Mouse (Mus musculus): ENCODE results near the gene Olfr519. TPM values are rescaled to one million over a fixed set of nuclear protein-coding genes. Genes with fewer than 3 reads are reported as not detected.
A peak's percentile ranks its signal among the peaks of the same experiment; 100 is the strongest.

Olfr519 gene
- not detected in 2 replicates for polyA plus RNA-seq (2014; fragmentation: Nextera tagmentation; extraction: Ambion mirVana)

- Histone ChIP-seq H3K27ac (ENCODE audit: low read depth, low read length) (no peak within 1 kb of the TSS), H3K4me1 (ENCODE audit: control insufficient read depth, insufficient read depth, low read length) (no peaks in the 10 kb centered on the region), H3K27me3 (ENCODE audit: control insufficient read depth, insufficient read depth, low read length) (no peaks in the 10 kb centered on the region), H3K4me3 (ENCODE audit: low read depth, low read length) (no peak within 1 kb of the TSS), H3K4me2 (no peak within 1 kb of the TSS), H3K9ac (ENCODE audit: low read length) (no peak within 1 kb of the TSS), H3K36me3 (ENCODE audit: control insufficient read depth, insufficient read depth, low read length) (no peaks in the 10 kb centered on the region), H3K9me3 (ENCODE audit: control insufficient read depth, low read length) (no peaks in the 10 kb centered on the region)
- ATAC-seq (ENCODE audit: low FRiP score) (no peak), DNase-seq (ENCODE audit: low spot score, missing footprints) (no peak)
- WGBS = 78% methylated on average over 5 of the region's 5 CpGs
Observed at GRCm38 (mm10) chr7:108894320-108894719, at the start of gene Olfr519. Gene Olfr519, minus strand, starts transcription at chr7:108894420.

GRCm38 (mm10) chr7:108944002-108944401, 49.8 kb upstream of the Olfr519 start:
- DNase-seq (ENCODE audit: low spot score, missing footprints) = peak; percentile 93
- H3K27ac ChIP-seq (ENCODE audit: low read depth, low read length) = no peak overlapping the region
- ATAC-seq (ENCODE audit: low FRiP score) = peak; percentile 63

GRCm38 (mm10) chr7:108941466-108941865, 47.2 kb upstream of the Olfr519 start:
- Histone ChIP-seq H3K4me2 (no peak overlapping the region), H3K27ac (ENCODE audit: low read depth, low read length) (no peak overlapping the region), H3K4me1 (ENCODE audit: control insufficient read depth, insufficient read depth, low read length) (no peaks in the 10 kb centered on the region), H3K9me3 (ENCODE audit: control insufficient read depth, low read length) (no peaks in the 10 kb centered on the region), H3K4me3 (ENCODE audit: low read depth, low read length) (no peak overlapping the region), H3K27me3 (ENCODE audit: control insufficient read depth, insufficient read depth, low read length) (no peaks in the 10 kb centered on the region), H3K36me3 (ENCODE audit: control insufficient read depth, insufficient read depth, low read length) (peaks cover 30% of the 10 kb centered on the region), H3K9ac (ENCODE audit: low read length) (no peak overlapping the region)
- ATAC-seq (ENCODE audit: low FRiP score) (no peak), DNase-seq (ENCODE audit: low spot score, missing footprints) (no peak)
- WGBS = 91% methylated on average over 9 of the region's 9 CpGs

More at GRCm38 (mm10) chr7:108944002-108944401, 49.8 kb upstream of the Olfr519 start:
- no peaks in the 10 kb centered on the region for H3K4me1 ChIP-seq (ENCODE audit: control insufficient read depth, insufficient read depth, low read length)
- no peak overlapping the region for H3K4me3 ChIP-seq (ENCODE audit: low read depth, low read length)
- 2% methylated on average over 2 of the region's 2 CpGs for WGBS
- H3K27me3 ChIP-seq (ENCODE audit: control insufficient read depth, insufficient read depth, low read length) = no peaks in the 10 kb centered on the region
- H3K36me3 ChIP-seq (ENCODE audit: control insufficient read depth, insufficient read depth, low read length) = peaks cover 18% of the 10 kb centered on the region
- H3K4me2 ChIP-seq = no peak overlapping the region
- no peak overlapping the region for H3K9ac ChIP-seq (ENCODE audit: low read length)
- no peaks in the 10 kb centered on the region for H3K9me3 ChIP-seq (ENCODE audit: control insufficient read depth, low read length)

- H3K36me3 ChIP-seq (ENCODE audit: control insufficient read depth, insufficient read depth, low read length) = peaks cover 26% of the 10 kb centered on the region
- no peak overlapping the region for H3K4me2 ChIP-seq
- H3K9me3 ChIP-seq (ENCODE audit: control insufficient read depth, low read length) = no peaks in the 10 kb centered on the region
- peaks cover 7% of the 10 kb centered on the region for H3K4me1 ChIP-seq (ENCODE audit: control insufficient read depth, insufficient read depth, low read length)
- H3K27me3 ChIP-seq (ENCODE audit: control insufficient read depth, insufficient read depth, low read length) = no peaks in the 10 kb centered on the region
- no peak overlapping the region for H3K27ac ChIP-seq (ENCODE audit: low read depth, low read length)
- H3K9ac ChIP-seq (ENCODE audit: low read length) = no peak overlapping the region
- WGBS = 96% methylated on average over 4 of the region's 4 CpGs
- ATAC-seq (ENCODE audit: low FRiP score) = no peak
- no peak overlapping the region for H3K4me3 ChIP-seq (ENCODE audit: low read depth, low read length)
- DNase-seq (ENCODE audit: low spot score, missing footprints) = no peak
Observed at GRCm38 (mm10) chr7:108936591-108936990, 42.4 kb upstream of the Olfr519 start.

GRCm38 (mm10) chr7:108935411-108935810, 41.2 kb upstream of the Olfr519 start:
- Histone ChIP-seq H3K4me2 (peak overlapping the region; percentile 84), H3K27me3 (ENCODE audit: control insufficient read depth, insufficient read depth, low read length) (no peaks in the 10 kb centered on the region), H3K4me1 (ENCODE audit: control insufficient read depth, insufficient read depth, low read length) (peaks cover 7% of the 10 kb centered on the region), H3K27ac (ENCODE audit: low read depth, low read length) (no peak overlapping the region), H3K36me3 (ENCODE audit: control insufficient read depth, insufficient read depth, low read length) (peaks cover 21% of the 10 kb centered on the region), H3K9me3 (ENCODE audit: control insufficient read depth, low read length) (no peaks in the 10 kb centered on the region), H3K4me3 (ENCODE audit: low read depth, low read length) (peak overlapping the region; percentile 99), H3K9ac (ENCODE audit: low read length) (peak overlapping the region; percentile 97)
- 88% methylated on average over 7 of the region's 7 CpGs for WGBS
- DNase-seq (ENCODE audit: low spot score, missing footprints) = no peak
- ATAC-seq (ENCODE audit: low FRiP score) = no peak

GRCm38 (mm10) chr7:108934836-108935235, 40.6 kb upstream of the Olfr519 start:
- H3K27ac ChIP-seq (ENCODE audit: low read depth, low read length) = no peak overlapping the region
- peaks cover 17% of the 10 kb centered on the region for H3K36me3 ChIP-seq (ENCODE audit: control insufficient read depth, insufficient read depth, low read length)
- peak overlapping the region; percentile 99 for H3K4me3 ChIP-seq (ENCODE audit: low read depth, low read length)
- WGBS = 12% methylated on average over 8 of the region's 8 CpGs
- no peaks in the 10 kb centered on the region for H3K9me3 ChIP-seq (ENCODE audit: control insufficient read depth, low read length)
- ATAC-seq (ENCODE audit: low FRiP score) (0 out of 2 replicates have a peak, but pooled peaks have one; percentile 2), DNase-seq (ENCODE audit: low spot score, missing footprints) (no peak)
- peak overlapping the region; percentile 97 for H3K9ac ChIP-seq (ENCODE audit: low read length)
- peaks cover 7% of the 10 kb centered on the region for H3K4me1 ChIP-seq (ENCODE audit: control insufficient read depth, insufficient read depth, low read length)
- no peaks in the 10 kb centered on the region for H3K27me3 ChIP-seq (ENCODE audit: control insufficient read depth, insufficient read depth, low read length)
- H3K4me2 ChIP-seq = peak overlapping the region; percentile 84

- H3K9me3 ChIP-seq (ENCODE audit: control insufficient read depth, low read length) = no peaks in the 10 kb centered on the region
- DNase-seq (ENCODE audit: low spot score, missing footprints) = peak; percentile 99
- WGBS = 2% methylated on average over 50 of the region's 50 CpGs
- peak within 1 kb of the TSS; percentile 84 for H3K4me2 ChIP-seq
- 0 out of 2 replicates have a peak within 1 kb of the TSS, but pooled peaks have one; percentile 44 for H3K27ac ChIP-seq (ENCODE audit: low read depth, low read length)
- ATAC-seq (ENCODE audit: low FRiP score) = peak; percentile 97
- peak within 1 kb of the TSS; percentile 97 for H3K9ac ChIP-seq (ENCODE audit: low read length)
- peaks cover 12% of the 10 kb centered on the region for H3K36me3 ChIP-seq (ENCODE audit: control insufficient read depth, insufficient read depth, low read length)
- H3K4me1 ChIP-seq (ENCODE audit: control insufficient read depth, insufficient read depth, low read length) = peaks cover 7% of the 10 kb centered on the region
- H3K4me3 ChIP-seq (ENCODE audit: low read depth, low read length) = peak within 1 kb of the TSS; percentile 99
- H3K27me3 ChIP-seq (ENCODE audit: control insufficient read depth, insufficient read depth, low read length) = no peaks in the 10 kb centered on the region
Observed at GRCm38 (mm10) chr7:108933794-108934731, 39.8 kb upstream of the Olfr519 start, which contains the start of gene Eif3f. Gene Eif3f, plus strand, starts transcription at chr7:108934417.

GRCm38 (mm10) chr7:108929726-108930393, 35.6 kb upstream of the Olfr519 start, which contains the start of gene Nlrp10:
Gene Nlrp10, minus strand, starts transcription at chr7:108930178.
- no peak within 1 kb of the TSS for H3K4me3 ChIP-seq (ENCODE audit: low read depth, low read length)
- H3K27me3 ChIP-seq (ENCODE audit: control insufficient read depth, insufficient read depth, low read length) = no peaks in the 10 kb centered on the region
- DNase-seq (ENCODE audit: low spot score, missing footprints) = no peak
- no peaks in the 10 kb centered on the region for H3K36me3 ChIP-seq (ENCODE audit: control insufficient read depth, insufficient read depth, low read length)
- H3K27ac ChIP-seq (ENCODE audit: low read depth, low read length) = no peak within 1 kb of the TSS
- no peak within 1 kb of the TSS for H3K9ac ChIP-seq (ENCODE audit: low read length)
- ATAC-seq (ENCODE audit: low FRiP score) = no peak
- H3K4me1 ChIP-seq (ENCODE audit: control insufficient read depth, insufficient read depth, low read length) = no peaks in the 10 kb centered on the region; the same call in 1 of the 2 replicates
- 83% methylated on average over 6 of the region's 6 CpGs for whole genome bisulfite sequencing
- no peak within 1 kb of the TSS for H3K4me2 ChIP-seq
- H3K9me3 ChIP-seq (ENCODE audit: control insufficient read depth, low read length) = no peaks in the 10 kb centered on the region

Measured in midbrain, embryonic 11.5 days (tissue).